Mouse (Mus musculus) testis, adult 2 months (tissue): Measurements from ENCODE around the gene Vmn1r67. TPM values are rescaled to one million over a fixed set of nuclear protein-coding genes. Genes with fewer than 3 reads are reported as not detected.

Experiments used
- H3K27ac ChIP-seq: fragments of 200-500 bp; 2 replicates; pipeline ENCODE4 v1.5.1; 2012; ENCODE audit warnings: low read depth, low read length; ENCODE audit not compliant: control insufficient read depth, insufficient read depth
- H3K27me3 ChIP-seq: fragments of 200-500 bp; 2 replicates; pipeline ENCODE4 v1.6.1; 2012; ENCODE audit warnings: mild to moderate bottlenecking, low read length, moderate library complexity; ENCODE audit not compliant: control insufficient read depth, insufficient read depth
- H3K36me3 ChIP-seq: fragments of 200-500 bp; 2 replicates; pipeline ENCODE4 v1.6.1; 2012; ENCODE audit warnings: mild to moderate bottlenecking, low read length; ENCODE audit not compliant: control insufficient read depth, insufficient read depth
- H3K4me1 ChIP-seq: fragments of 200-500 bp; 2 replicates; pipeline ENCODE4 v1.6.1; 2012; ENCODE audit warnings: low read length; ENCODE audit not compliant: control insufficient read depth, insufficient read depth
- H3K4me3 ChIP-seq: fragments of 200-500 bp; 2 replicates; pipeline ENCODE4 v1.5.1; 2012; ENCODE audit warnings: low read depth, mild to moderate bottlenecking, low read length, moderate library complexity, mixed read lengths; ENCODE audit not compliant: control insufficient read depth
- CTCF ChIP-seq: fragments of 200-500 bp; IDR thresholded peaks from 2 replicates; pipeline ENCODE4 v1.5.1; 2012; ENCODE audit warnings: low read depth, mild to moderate bottlenecking, inconsistent platforms, low read length, moderate library complexity; ENCODE audit not compliant: control insufficient read depth, insufficient read depth, insufficient replicate concordance
- POLR2A ChIP-seq: fragments of 200-500 bp; IDR thresholded peaks from 2 replicates; pipeline ENCODE4 v1.6.1; 2012; ENCODE audit warnings: low read depth, mild to moderate bottlenecking, inconsistent platforms, low read length, moderate library complexity; ENCODE audit not compliant: control insufficient read depth
- polyA plus RNA-seq: library from polyadenylated mRNA; depleted of rRNA; stranded (reverse); fragments of >200 nt; gene quantifications from 2 replicates; pipeline ENCODE4 v1.2.3, GENCODE M21; 2012; rRNA removed

Gene Vmn1r67
- not detected in 2 replicates for polyA plus RNA-seq

GRCm38 (mm10) chr7:10443031-10443430 lies at the start of gene Vmn1r67:
TSS of gene Vmn1r67 (plus strand) at chr7:10443331.
- no peaks in the 10 kb centered on the region for H3K4me1 ChIP-seq

GRCm38 (mm10) chr7:10458166-10458565 lies 15.0 kb downstream of the Vmn1r67 start:
- no peaks in the 10 kb centered on the region for H3K36me3 ChIP-seq
- no peak overlapping the region for H3K4me3 ChIP-seq
- no peaks in the 10 kb centered on the region for H3K4me1 ChIP-seq
- H3K27ac ChIP-seq, result no peak overlapping the region
- no peaks in the 10 kb centered on the region for H3K27me3 ChIP-seq
- TF ChIP-seq POLR2A (no peak), CTCF (no peak)

More at GRCm38 (mm10) chr7:10443031-10443430, at the start of gene Vmn1r67:
- no peaks in the 10 kb centered on the region for H3K36me3 ChIP-seq
- no peak for TF ChIP-seq POLR2A
- TF ChIP-seq CTCF, result no peak
- H3K27ac ChIP-seq, result no peak within 1 kb of the TSS
- H3K4me3 ChIP-seq, result no peak within 1 kb of the TSS
- no peaks in the 10 kb centered on the region for H3K27me3 ChIP-seq

GRCm38 (mm10) chr7:10479813-10480212 lies 36.7 kb downstream of the Vmn1r67 start:
- 0 out of 2 replicates have a peak, but pooled peaks cover 3% of the 10 kb centered on the region for H3K4me1 ChIP-seq
- no peak overlapping the region for H3K27ac ChIP-seq
- no peak overlapping the region for H3K4me3 ChIP-seq
- H3K27me3 ChIP-seq, result no peaks in the 10 kb centered on the region
- no peak for TF ChIP-seq POLR2A
- no peak for TF ChIP-seq CTCF
- H3K36me3 ChIP-seq, result no peaks in the 10 kb centered on the region

GRCm38 (mm10) chr7:10480588-10481233 lies 37.6 kb downstream of the Vmn1r67 start:
- H3K27me3 ChIP-seq, result no peaks in the 10 kb centered on the region
- TF ChIP-seq CTCF, result no peak
- no peak for TF ChIP-seq POLR2A
- no peak overlapping the region for H3K4me3 ChIP-seq
- H3K36me3 ChIP-seq, result no peaks in the 10 kb centered on the region
- no peak overlapping the region for H3K27ac ChIP-seq
- 0 out of 2 replicates have a peak, but pooled peaks cover 3% of the 10 kb centered on the region for H3K4me1 ChIP-seq

GRCm38 (mm10) chr7:10494786-10495521 lies 51.8 kb downstream of the Vmn1r67 start, which contains the start of gene Zik1:
TSS of gene Zik1 (minus strand) at chr7:10495394.
- peak within 1 kb of the TSS; percentile 96 for H3K4me3 ChIP-seq
- peak within 1 kb of the TSS; percentile 60; the same call in 1 of the 2 replicates for H3K27ac ChIP-seq
- peaks cover 8% of the 10 kb centered on the region for H3K4me1 ChIP-seq
- TF ChIP-seq POLR2A (peak; percentile 51), CTCF (no peak)
- H3K27me3 ChIP-seq, result no peaks in the 10 kb centered on the region
- no peaks in the 10 kb centered on the region for H3K36me3 ChIP-seq

GRCm38 (mm10) chr7:10495578-10495977 lies 52.4 kb downstream of the Vmn1r67 start:
- no peak overlapping the region for H3K27ac ChIP-seq
- peaks cover 8% of the 10 kb centered on the region for H3K4me1 ChIP-seq
- no peaks in the 10 kb centered on the region for H3K27me3 ChIP-seq
- H3K36me3 ChIP-seq, result no peaks in the 10 kb centered on the region
- H3K4me3 ChIP-seq, result peak overlapping the region; percentile 96
- no peak for TF ChIP-seq CTCF
- TF ChIP-seq POLR2A, result no peak

Other genes with a start within 250 kb of the Vmn1r67 start
- gene Vmn1r66, start 165.3 kb upstream of the Vmn1r67 start, polyA plus RNA-seq, result 0.04 and 0.05 TPM in 2 replicates
- gene Zik1, start 52.1 kb downstream of the Vmn1r67 start, polyA plus RNA-seq, result 0.55 and 0.83 TPM in 2 replicates
- gene Vmn1r68, start 115.2 kb downstream of the Vmn1r67 start, polyA plus RNA-seq, result not detected in 2 replicates
- gene Vmn1r69, start 170.3 kb downstream of the Vmn1r67 start, polyA plus RNA-seq, result not detected in 2 replicates
- not detected in 2 replicates for gene Vmn1r70, start 188.2 kb downstream of the Vmn1r67 start, polyA plus RNA-seq
- not detected in 2 replicates for gene Nlrp4b, start 244.5 kb downstream of the Vmn1r67 start, polyA plus RNA-seq